Mouse (Mus musculus) cerebellum, adult 18-20 months (tissue): ENCODE results near the gene Slc35c2.
A peak's percentile ranks its signal among the peaks of the same experiment; 100 is the strongest.

Source experiments
- DNase-seq, 2 experiments: peaks; one replicate each; pipeline ENCODE4 v3.0.0; 2021

Slc35c2 gene

DNA sequence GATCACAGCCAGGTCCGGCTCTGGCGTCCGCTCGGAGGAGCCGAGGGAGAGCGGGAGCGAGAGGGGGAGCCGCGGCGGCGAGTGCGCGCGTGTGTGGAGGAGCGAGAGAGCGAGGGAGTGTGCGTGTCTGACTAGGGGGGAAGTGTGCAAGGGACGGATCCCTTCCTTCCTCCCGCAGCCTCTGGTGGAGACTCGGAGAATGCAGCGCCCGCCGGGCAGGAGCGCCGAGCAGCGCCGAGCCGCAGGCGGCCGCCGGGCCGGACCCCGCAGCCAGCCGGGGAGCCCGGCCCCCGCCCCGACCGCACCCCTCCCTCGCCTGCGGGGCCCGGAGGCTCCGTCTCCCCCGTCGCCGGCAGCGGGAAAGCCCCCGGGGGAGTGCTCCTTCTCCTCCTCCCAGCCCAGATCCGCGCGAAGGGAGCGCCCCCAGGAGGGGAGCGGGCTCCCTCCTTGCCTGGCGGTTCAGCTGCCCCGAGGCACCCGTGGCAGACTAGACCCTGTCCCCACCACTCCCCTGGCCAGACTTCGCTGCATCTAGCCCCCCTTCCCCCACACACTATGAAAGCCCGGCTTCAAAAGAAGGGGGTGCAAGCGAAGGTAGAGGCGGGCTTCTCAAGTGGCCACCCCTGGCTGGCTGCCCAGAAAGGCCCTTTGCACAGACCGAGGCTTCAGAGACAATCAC is 52.9 kb downstream of the Slc35c2 start, which contains the start of gene Cdh22:
TSS of gene Cdh22 (minus strand) at position 241 of the 679 bp plus-strand sequence.
- DNase-seq, result peak; percentile 84

DNA sequence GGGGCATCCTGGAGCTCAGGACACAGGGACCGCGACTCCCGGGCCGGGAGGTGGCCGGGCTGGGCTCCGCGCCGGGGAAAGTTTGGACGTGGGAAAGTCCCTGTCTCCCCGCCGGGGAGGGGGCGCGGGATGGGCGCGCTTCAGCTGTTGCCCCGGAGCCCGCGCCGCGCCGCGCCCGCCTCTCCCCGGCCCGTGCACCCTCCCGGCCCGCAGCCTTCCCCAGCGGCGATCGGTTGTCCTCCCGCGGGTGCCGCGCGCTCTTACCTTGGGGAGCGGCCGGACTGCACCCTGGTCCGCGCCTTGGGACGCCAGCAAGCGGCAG is 53.4 kb downstream of the Slc35c2 start:
- DNase-seq, result peak in 1 of 2 experiments; percentile 35

DNA sequence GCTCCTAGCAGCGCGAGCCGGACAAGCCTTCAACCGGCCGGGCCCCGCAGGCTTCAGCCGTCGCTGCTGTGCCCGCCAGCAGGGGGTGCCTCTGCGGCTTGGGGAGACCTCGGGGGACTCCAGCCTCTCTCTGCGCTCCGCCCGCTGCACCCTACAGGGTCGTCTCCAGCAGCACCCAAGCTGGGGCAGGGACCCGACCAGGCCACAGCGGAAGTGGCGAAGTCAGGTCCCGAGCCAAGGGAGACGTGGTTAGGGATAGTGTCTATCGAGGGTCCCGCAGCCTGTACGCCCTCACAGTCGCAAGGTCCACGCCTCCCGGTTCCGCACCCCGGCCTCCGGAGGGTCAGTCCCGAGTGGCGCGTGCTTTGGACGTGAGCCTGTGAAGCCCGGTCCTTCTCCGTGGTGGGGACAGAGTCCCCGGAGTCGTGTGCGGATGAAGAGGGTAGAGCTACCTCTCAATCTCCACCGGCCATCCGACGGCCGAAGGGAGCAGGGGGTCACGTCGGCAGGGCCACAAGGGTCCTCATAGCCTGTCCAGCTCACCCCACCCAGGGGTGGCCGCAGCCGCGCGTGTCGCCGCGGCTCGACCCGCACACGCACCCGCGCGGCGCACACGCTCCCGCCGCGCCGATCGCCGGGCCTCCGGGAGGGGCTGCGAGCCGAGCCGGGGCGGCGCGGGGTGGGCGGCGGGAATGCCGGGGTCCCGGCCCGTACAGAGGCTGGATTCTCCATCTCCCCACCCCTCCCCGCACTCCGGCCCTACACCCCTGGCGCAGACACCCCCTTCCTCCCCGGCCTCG is 54.0 kb downstream of the Slc35c2 start:
- peak; percentile 71 to 78 for DNase-seq

- DNase-seq, result no peak
Observed at GRCm38 (mm10) chr2:165229050-165229449, 58.6 kb downstream of the Slc35c2 start.
